Mouse (Mus musculus) megakaryocyte, embryonic 14.5 days (primary cell): ENCODE measurements around the gene Nt5c3b.

Source experiments
- FLI1 ChIP-seq: IDR thresholded peaks from 2 replicates; pipeline ENCODE4 v1.6.1; 2012; ENCODE audit warnings: low read length, inconsistent platforms, mixed read lengths
- GATA1 ChIP-seq: IDR thresholded peaks from 3 replicates; pipeline ENCODE4 v1.6.1; 2012; ENCODE audit warnings: mixed read lengths, low read length, inconsistent platforms, borderline replicate concordance

GRCm38 (mm10) chr11:100425851-100426250 is 15.8 kb downstream of the Nt5c3b start:
- peak; percentile 87 for TF ChIP-seq GATA1
- no peak for TF ChIP-seq FLI1
